Mouse (Mus musculus) CH12.LX (cell line): ENCODE results near the gene Arpp21. TPM values are rescaled to one million over a fixed set of nuclear protein-coding genes. Genes with fewer than 3 reads are reported as not detected.

Experiments
- DNase-seq: peaks from one replicate; pipeline ENCODE4 v3.0.0-alpha.2; 2013; ENCODE audit errors: extremely low read depth
- H3K27ac ChIP-seq: 2 replicates; pipeline ENCODE4 v1.5.1; 2012; ENCODE audit warnings: low read depth, mild to moderate bottlenecking, control low read depth, moderate library complexity; ENCODE audit not compliant: insufficient read depth
- H3K27me3 ChIP-seq: replicated peaks from 2 replicates; pipeline ENCODE3; 2012; ENCODE audit warnings: inconsistent platforms
- H3K36me3 ChIP-seq, 2 experiments: replicated peaks in 1 of 2; 2 replicates each; pipeline versions ENCODE3 to v1.6.1; 2012; ENCODE audit warnings: inconsistent platforms in 1 of 2, low read length in 1 of 2, mild to moderate bottlenecking in 1 of 2, mixed read lengths in 1 of 2, moderate library complexity in 1 of 2; ENCODE audit not compliant: control insufficient read depth in 1 of 2, insufficient read depth in 1 of 2
- H3K4me1 ChIP-seq, 2 experiments: 2 replicates each; pipeline ENCODE4 v1.6.1; 2012; ENCODE audit warnings: inconsistent platforms in 1 of 2, moderate library complexity in 1 of 2; ENCODE audit not compliant: insufficient read depth in 2 of 2, control insufficient read depth in 1 of 2
- H3K4me2 ChIP-seq: 2 replicates; pipeline ENCODE4 v1.6.1; 2012; ENCODE audit warnings: low read depth, mild to moderate bottlenecking, control low read depth; ENCODE audit not compliant: poor library complexity, insufficient read depth, severe bottlenecking
- H3K4me3 ChIP-seq, 3 experiments: fragments of 150-350 bp in 1 of 3; sonication (generic) in 1 of 3; replicated peaks in 1 of 3; 2 replicates each; pipeline versions ENCODE3 to v1.5.1; 2011 to 2012; ENCODE audit warnings: low read depth in 2 of 3, low read length in 2 of 3, mild to moderate bottlenecking in 2 of 3, moderate library complexity in 2 of 3, control low read depth in 1 of 3, improper control_type of control experiment in 1 of 3, inconsistent platforms in 1 of 3, mixed read lengths in 1 of 3; ENCODE audit not compliant: poor library complexity in 1 of 3
- H3K79me2 ChIP-seq: replicated peaks from 2 replicates; pipeline ENCODE4 v1.6.1; 2012; ENCODE audit warnings: mild to moderate bottlenecking, moderate library complexity; ENCODE audit not compliant: control insufficient read depth, poor library complexity, insufficient read depth, severe bottlenecking; ENCODE audit errors: extremely low read depth
- H3K9ac ChIP-seq: 2 replicates; pipeline ENCODE4 v1.6.1; 2012; ENCODE audit warnings: low read depth, mild to moderate bottlenecking, control low read depth, moderate library complexity; ENCODE audit not compliant: insufficient read depth
- H3K9me3 ChIP-seq: replicated peaks from 2 replicates; pipeline ENCODE3; 2012; ENCODE audit warnings: low read length, inconsistent platforms, mixed read lengths
- CHD1 ChIP-seq: IDR thresholded peaks from 2 replicates; pipeline ENCODE4 v1.6.1; 2012; ENCODE audit warnings: low read depth, low read length, improper control_type of control experiment, inconsistent platforms
- CHD2 ChIP-seq: IDR thresholded peaks from 2 replicates; pipeline ENCODE4 v1.6.1; 2011; ENCODE audit warnings: low read length, improper control_type of control experiment
- ELF1 ChIP-seq: IDR thresholded peaks from 2 replicates; pipeline ENCODE4 v1.6.1; 2014; ENCODE audit warnings: low read depth, mild to moderate bottlenecking, inconsistent platforms, low read length, improper control_type of control experiment
- EP300 ChIP-seq: IDR thresholded peaks from 2 replicates; pipeline ENCODE4 v1.6.1; 2011; ENCODE audit warnings: low read length, improper control_type of control experiment
- HCFC1 ChIP-seq: IDR thresholded peaks from 2 replicates; pipeline ENCODE4 v1.6.1; 2012; ENCODE audit warnings: low read depth, mild to moderate bottlenecking, inconsistent platforms, low read length, improper control_type of control experiment
- JUND ChIP-seq: conservative IDR thresholded peaks from 2 replicates; pipeline ENCODE4 v1.6.1; 2011; ENCODE audit warnings: low read depth, low read length, improper control_type of control experiment
- KAT2A ChIP-seq: IDR thresholded peaks from 2 replicates; pipeline ENCODE4 v1.6.1; 2012; ENCODE audit warnings: low read length, improper control_type of control experiment, inconsistent platforms; ENCODE audit not compliant: insufficient replicate concordance
- MAX ChIP-seq: IDR thresholded peaks from 2 replicates; pipeline ENCODE4 v1.6.1; 2011; ENCODE audit warnings: low read length, improper control_type of control experiment
- MEF2A ChIP-seq: IDR thresholded peaks from 2 replicates; pipeline ENCODE4 v1.6.1; 2014; ENCODE audit warnings: low read depth, mild to moderate bottlenecking, inconsistent platforms, low read length, improper control_type of control experiment, borderline replicate concordance
- MXI1 ChIP-seq: IDR thresholded peaks from 2 replicates; pipeline ENCODE4 v1.6.1; 2011; ENCODE audit warnings: mild to moderate bottlenecking, low read depth, low read length, improper control_type of control experiment
- MYC ChIP-seq: IDR thresholded peaks from 2 replicates; pipeline ENCODE4 v1.6.1; 2011; ENCODE audit warnings: low read depth, mild to moderate bottlenecking, improper control_type of control experiment, low read length
- PAX5 ChIP-seq: IDR thresholded peaks from 2 replicates; pipeline ENCODE4 v1.6.1; 2012; ENCODE audit warnings: low read length, inconsistent platforms, mixed read lengths
- SIN3A ChIP-seq: IDR thresholded peaks from 2 replicates; pipeline ENCODE4 v1.6.1; 2012; ENCODE audit warnings: low read length, improper control_type of control experiment, inconsistent platforms
- SMC3 ChIP-seq: IDR thresholded peaks from 2 replicates; pipeline ENCODE4 v1.6.1; 2011; ENCODE audit warnings: low read depth, low read length, improper control_type of control experiment
- UBTF ChIP-seq: IDR thresholded peaks from 2 replicates; pipeline ENCODE4 v1.6.1; 2012; ENCODE audit warnings: low read depth, mild to moderate bottlenecking, inconsistent platforms, low read length, improper control_type of control experiment, moderate library complexity
- USF1 ChIP-seq: IDR thresholded peaks from 2 replicates; pipeline ENCODE4 v1.6.1; 2014; ENCODE audit warnings: low read depth, mild to moderate bottlenecking, inconsistent platforms, low read length, improper control_type of control experiment
- ZNF384 ChIP-seq: IDR thresholded peaks from 2 replicates; pipeline ENCODE4 v1.6.1; 2012; ENCODE audit warnings: low read depth, low read length, improper control_type of control experiment, inconsistent platforms
- dilution Hi-C: fragments of 300-500 bp; cut with MboI; formaldehyde crosslinking; loops from 2 replicates; pipeline ENCODE4 v1.14.3; 2020; ENCODE audit warnings: low sequenced_read_pairs; ENCODE audit not compliant: extremely low pct_unique_long_range_greater_than_20kb, extremely low pct_ligation_motif_present
- in situ Hi-C: fragments of 300-500 bp; cut with MboI; formaldehyde crosslinking; loops from 3 replicates; pipeline ENCODE4 v1.14.3; 2019; ENCODE audit warnings: low sequenced_read_pairs, low pct_ligation_motif_present, low pct_unique_long_range_greater_than_20kb, mixed read lengths
- polyA plus RNA-seq: library from polyadenylated mRNA; unstranded; fragments of >175 nt; gene quantifications from 2 replicates; pipeline ENCODE4 v1.2.1, GENCODE M21; 2012; ENCODE audit warnings: low read depth; ENCODE audit not compliant: insufficient read length
- total RNA-seq, 2 experiments: library from RNA; depleted of rRNA; stranded (reverse); fragments of 300-350 nt in 1 of 2; fragments of >200 nt in 1 of 2; gene quantifications; 2 replicates each; pipeline ENCODE4 v1.2.3; 2012 to 2014

Gene Arpp21
- total and polyA plus RNA-seq, 3 experiments, result not detected

DNA sequence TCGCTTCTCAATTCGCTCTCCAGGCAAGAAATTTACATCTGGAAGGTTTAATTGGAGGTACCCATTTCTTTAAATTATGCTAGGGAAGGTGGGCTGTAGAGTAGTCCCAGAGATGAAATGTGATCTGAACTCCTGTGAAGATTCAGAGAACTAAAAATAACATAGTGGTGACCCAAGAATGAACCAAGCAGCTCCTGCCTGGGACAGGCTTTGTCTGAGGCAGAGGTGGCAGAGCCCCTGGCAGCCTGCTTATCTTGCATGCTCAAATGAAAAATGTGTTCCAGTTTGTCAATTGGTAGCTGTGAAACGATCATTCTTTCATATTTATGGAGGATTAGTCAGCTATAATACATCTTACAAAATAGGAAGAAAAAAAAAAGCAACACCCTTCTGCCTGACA lies 164.4 kb downstream of the Arpp21 start:
- DNase-seq, result no peak
- no peak overlapping the region for H3K4me3 ChIP-seq
- dilution Hi-C loops (no loop called here), in situ Hi-C loops (no loop called here)
- H3K9me3 ChIP-seq, result peaks cover 58% of the 10 kb centered on the region
- H3K27ac ChIP-seq, result no peak overlapping the region
- no peaks in the 10 kb centered on the region for H3K36me3 ChIP-seq
- H3K4me2 ChIP-seq, result no peak overlapping the region
- no peak overlapping the region for H3K9ac ChIP-seq
- H3K4me1 ChIP-seq, result no peaks in the 10 kb centered on the region
- H3K79me2 ChIP-seq, result no peaks in the 10 kb centered on the region
- no peaks in the 10 kb centered on the region for H3K27me3 ChIP-seq
- TF ChIP-seq ZNF384 (no peak), MYC (no peak), SIN3A (no peak), SMC3 (no peak), USF1 (no peak), KAT2A (no peak), JUND (no peak), EP300 (no peak)

DNA sequence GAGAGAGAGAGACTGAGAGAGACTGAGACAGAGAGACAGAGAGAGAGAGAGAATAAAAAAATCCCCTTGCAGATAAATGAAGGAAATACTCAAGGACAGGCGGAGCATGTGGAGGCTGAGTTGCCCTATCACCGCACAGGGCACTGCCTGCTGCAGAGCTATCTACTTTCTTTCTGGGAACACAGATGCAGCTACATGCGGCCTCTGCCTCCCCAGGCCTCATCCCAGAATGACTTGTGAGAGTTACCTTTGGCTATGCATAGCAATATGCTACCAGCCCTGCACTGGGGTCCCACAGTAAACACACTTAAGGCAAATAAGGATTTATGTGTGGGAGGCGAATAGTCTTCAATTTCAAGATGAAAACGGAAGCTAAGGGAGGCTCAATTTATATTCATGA lies 164.8 kb downstream of the Arpp21 start:
- no peak overlapping the region for H3K9ac ChIP-seq
- no peak overlapping the region for H3K4me2 ChIP-seq
- no peaks in the 10 kb centered on the region for H3K4me1 ChIP-seq
- H3K4me3 ChIP-seq, result no peak overlapping the region
- H3K27ac ChIP-seq, result no peak overlapping the region
- no peaks in the 10 kb centered on the region for H3K36me3 ChIP-seq
- in situ Hi-C loops, result no loop called here
- H3K27me3 ChIP-seq, result no peaks in the 10 kb centered on the region
- H3K79me2 ChIP-seq, result no peaks in the 10 kb centered on the region
- no peak for DNase-seq
- TF ChIP-seq SIN3A (no peak), HCFC1 (no peak), UBTF (no peak), MAX (no peak), MXI1 (no peak), CHD1 (no peak), CHD2 (no peak), MEF2A (no peak), ELF1 (no peak), PAX5 (no peak), EP300 (no peak)
- peaks cover 58% of the 10 kb centered on the region for H3K9me3 ChIP-seq
- dilution Hi-C loops, result no loop called here
